28 mouse cellular contexts compared by ENCODE assay signal in genomic region chr11:6252824-6253223, GRCm38 (mm10). TPM values are rescaled to one million over a fixed set of nuclear protein-coding genes. Genes with fewer than 3 reads are reported as not detected.
"Had no signal": no experiment of that assay in that cellular context is flagged by ENCODE, and none has a peak within 500 bp of the region (broad histone marks: within the 10 kb centered on the region; RNA-seq: fewer than 3 reads in every experiment).

No protein-coding gene starts in this region.

- H3K4me2 ChIP-seq: heart, embryonic 12.5 days; hindbrain, embryonic 12.5 days; hindbrain, embryonic 14.5 days; kidney, embryonic 15.5 days; limb, embryonic 13.5 days; limb, embryonic 15.5 days; liver, embryonic 12.5 days had no signal

- DNase-seq: gastrocnemius, adult 2 months; gastrocnemius, postnatal 10 days; gastrocnemius, postnatal 25 days; heart, adult 18-20 months; heart, postnatal 10 days; heart, postnatal 4 days; kidney, adult 11 months; kidney, adult 2 months; kidney, adult 9 months; kidney, postnatal 14 days; kidney, postnatal 36 days; layer of hippocampus, postnatal 36 days; left cerebral cortex, postnatal 4 days had no signal

- H3K27ac ChIP-seq: gastrocnemius, adult 2 months; heart, embryonic 10.5 days; hindbrain, embryonic 10.5 days; hindbrain, embryonic 12.5 days; hindbrain, embryonic 14.5 days; kidney, embryonic 15.5 days; kidney, postnatal 0 days; layer of hippocampus, adult 2 months; limb, embryonic 13.5 days; limb, embryonic 15.5 days; liver, embryonic 12.5 days had no signal

- H3K9ac ChIP-seq: heart, embryonic 12.5 days; hindbrain, embryonic 12.5 days; hindbrain, embryonic 14.5 days; kidney, embryonic 15.5 days; limb, embryonic 13.5 days; limb, embryonic 15.5 days; liver, embryonic 12.5 days had no signal

- H3K4me1 ChIP-seq: heart, embryonic 10.5 days; heart, embryonic 12.5 days; hindbrain, embryonic 12.5 days; kidney, embryonic 15.5 days; limb, embryonic 13.5 days; limb, embryonic 15.5 days had no signal

- ATAC-seq: hindbrain, embryonic 16.5 days; inflammation-experienced regulatory T-cells, adult 6 months; liver, embryonic 12.5 days had no signal

- H3K4me3 ChIP-seq: gastrocnemius, adult 2 months; heart, embryonic 10.5 days; heart, embryonic 12.5 days; hindbrain, embryonic 10.5 days; hindbrain, embryonic 12.5 days; kidney, embryonic 15.5 days; layer of hippocampus, adult 2 months; limb, embryonic 13.5 days; limb, embryonic 15.5 days; liver, embryonic 12.5 days had no signal

- H3K9me3 ChIP-seq: heart, embryonic 10.5 days; heart, embryonic 12.5 days; hindbrain, embryonic 10.5 days; hindbrain, embryonic 12.5 days; kidney, embryonic 15.5 days; limb, embryonic 13.5 days; limb, embryonic 15.5 days; liver, embryonic 12.5 days had no signal

- H3K27me3 ChIP-seq: heart, embryonic 12.5 days; hindbrain, embryonic 12.5 days; kidney, embryonic 15.5 days; limb, embryonic 13.5 days; limb, embryonic 15.5 days; liver, embryonic 12.5 days had no signal

RNA-seq across cellular contexts. Expression of gene Npc1l1, which starts 22.9 kb away (rescaled TPM):
- polyA plus RNA-seq: heart, embryonic 12.5 days; heart, embryonic 14.5 days; hindbrain, embryonic 12.5 days; hindbrain, embryonic 16.5 days; inflammation-experienced regulatory T-cells, adult 6 months; limb, embryonic 11.5 days had no signal
